In the genomic region with DNA sequence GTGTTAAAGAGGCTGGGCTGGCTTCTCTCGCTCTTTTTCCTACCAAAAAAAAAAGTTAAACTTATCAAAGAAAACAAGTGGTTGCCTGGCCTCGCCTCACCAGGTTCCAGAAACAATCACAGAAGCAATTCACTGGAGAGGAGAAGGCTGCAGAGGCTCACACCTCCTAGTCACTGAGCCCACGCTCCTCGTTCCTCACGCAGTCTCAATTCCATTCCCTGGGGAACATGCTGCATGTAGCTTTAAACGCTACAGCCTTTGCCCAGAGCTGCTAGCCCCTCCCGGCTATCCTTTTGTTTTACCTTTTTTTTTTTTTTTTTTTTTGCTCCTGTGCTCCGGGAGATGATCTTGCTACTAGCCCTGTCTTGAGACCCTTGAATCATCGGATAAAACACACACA, we compare ENCODE assay signal across 21 mouse cellular contexts. TPM values are rescaled to one million over a fixed set of nuclear protein-coding genes. Genes with fewer than 3 reads are reported as not detected.
DNase-seq lines count a peak whose midpoint lies in the region; ATAC-seq lines count a peak whose summit lies in the region.
"Had no signal": no experiment of that assay in that cellular context is flagged by ENCODE, and none has a peak within 500 bp of the region (broad histone marks: within the 10 kb centered on the region; RNA-seq: fewer than 3 reads in every experiment).

No protein-coding gene starts in this region.

- no peak for ATAC-seq in hindbrain, embryonic 12.5 days (ENCODE audit: low FRiP score)
- ATAC-seq in hindbrain, embryonic 14.5 days (ENCODE audit: low FRiP score), result no peak
- ATAC-seq in embryonic facial prominence, embryonic 14.5 days (ENCODE audit: low read depth), result no peak
- ATAC-seq in forebrain, embryonic 11.5 days (replicated peaks; ENCODE audit: low FRiP score), result no peak
- ATAC-seq: CD4-positive, CD25-positive, alpha-beta regulatory T cell, adult 4 months; forebrain, embryonic 14.5 days had no signal

- no peak overlapping the region for H3K4me3 ChIP-seq in hindbrain, embryonic 12.5 days
- H3K4me3 ChIP-seq in hindbrain, embryonic 14.5 days (replicated peaks; ENCODE audit: low read length), result no peak overlapping the region
- H3K4me3 ChIP-seq in embryonic facial prominence, embryonic 14.5 days (ENCODE audit: low read depth, low read length), result no peak overlapping the region
- H3K4me3 ChIP-seq in forebrain, embryonic 11.5 days (ENCODE audit: low read depth, low read length), result no peak overlapping the region

- H3K36me3 ChIP-seq in hindbrain, embryonic 12.5 days, result no peaks in the 10 kb centered on the region
- H3K36me3 ChIP-seq in hindbrain, embryonic 14.5 days (replicated peaks; ENCODE audit: control insufficient read depth, insufficient read depth), result no peaks in the 10 kb centered on the region
- H3K36me3 ChIP-seq in embryonic facial prominence, embryonic 14.5 days (ENCODE audit: control insufficient read depth, insufficient read depth, low read length), result no peaks in the 10 kb centered on the region
- H3K36me3 ChIP-seq in forebrain, embryonic 11.5 days (ENCODE audit: control insufficient read depth, insufficient read depth, low read length), result no peaks in the 10 kb centered on the region

- WGBS in hindbrain, embryonic 12.5 days, result 5% methylated on average over 9 of the region's 9 CpGs
- 7% methylated on average over 9 of the region's 9 CpGs for WGBS in hindbrain, embryonic 14.5 days
- WGBS in embryonic facial prominence, embryonic 14.5 days, result 4% methylated on average over 9 of the region's 9 CpGs
- 13% methylated on average over 9 of the region's 9 CpGs for WGBS in forebrain, embryonic 11.5 days

- H3K27ac ChIP-seq in hindbrain, embryonic 12.5 days, result no peak overlapping the region
- no peak overlapping the region for H3K27ac ChIP-seq in hindbrain, embryonic 14.5 days
- H3K27ac ChIP-seq in embryonic facial prominence, embryonic 14.5 days (replicated peaks; ENCODE audit: low read depth, low read length), result no peak overlapping the region
- H3K27ac ChIP-seq in forebrain, embryonic 11.5 days (ENCODE audit: low read depth, low read length), result no peak overlapping the region
- H3K27ac ChIP-seq: liver, embryonic 14.5 days had no signal

- H3K9ac ChIP-seq in hindbrain, embryonic 12.5 days, result no peak overlapping the region
- H3K9ac ChIP-seq in hindbrain, embryonic 14.5 days, result no peak overlapping the region
- no peak overlapping the region for H3K9ac ChIP-seq in embryonic facial prominence, embryonic 14.5 days (ENCODE audit: low read depth, low read length)
- no peak overlapping the region for H3K9ac ChIP-seq in forebrain, embryonic 11.5 days (ENCODE audit: low read length)
- H3K9ac ChIP-seq: liver, embryonic 14.5 days had no signal

- no peaks in the 10 kb centered on the region for H3K27me3 ChIP-seq in hindbrain, embryonic 12.5 days
- no peaks in the 10 kb centered on the region for H3K27me3 ChIP-seq in hindbrain, embryonic 14.5 days (ENCODE audit: control insufficient read depth, insufficient read depth, low read length)
- H3K27me3 ChIP-seq in embryonic facial prominence, embryonic 14.5 days (replicated peaks; ENCODE audit: control insufficient read depth, insufficient read depth, low read length), result no peaks in the 10 kb centered on the region
- no peaks in the 10 kb centered on the region for H3K27me3 ChIP-seq in forebrain, embryonic 11.5 days (ENCODE audit: control insufficient read depth, insufficient read depth, low read length)

- peak; percentile 54 for DNase-seq in embryo, embryonic 10 days (ENCODE audit: low spot score)
- no peak for DNase-seq in embryo, embryonic 9.5 days (ENCODE audit: extremely low spot score)
- DNase-seq in hindbrain, embryonic 14.5 days (ENCODE audit: low spot score), result no peak
- DNase-seq in ES-CJ7 (ENCODE audit: low read depth, low spot score), result peak; percentile 24
- peak; percentile 45 for DNase-seq in embryonic facial prominence, embryonic 14.5 days (ENCODE audit: low spot score)
- no peak for DNase-seq in urinary bladder, postnatal 4 days (ENCODE audit: low spot score in 2 of 2)
- no peak for DNase-seq in forebrain, embryonic 11.5 days (ENCODE audit: low spot score)
- DNase-seq: adrenal gland, adult 2 months; cerebellum, postnatal 25 days; heart, adult 18-20 months; heart, postnatal 36 days; layer of hippocampus, postnatal 36 days; left cerebral cortex, postnatal 4 days; lung, postnatal 10 days; retina, postnatal 1 day; right cerebral cortex, postnatal 4 days; thymus, postnatal 25 days had no signal

- H3K9me3 ChIP-seq in hindbrain, embryonic 12.5 days (replicated peaks), result no peaks in the 10 kb centered on the region
- H3K9me3 ChIP-seq in hindbrain, embryonic 14.5 days (ENCODE audit: control insufficient read depth, low read length), result no peaks in the 10 kb centered on the region
- no peaks in the 10 kb centered on the region for H3K9me3 ChIP-seq in embryonic facial prominence, embryonic 14.5 days (ENCODE audit: control insufficient read depth, low read length)
- no peaks in the 10 kb centered on the region for H3K9me3 ChIP-seq in forebrain, embryonic 11.5 days (ENCODE audit: control insufficient read depth, low read length)

- H3K4me2 ChIP-seq in hindbrain, embryonic 12.5 days (replicated peaks), result peak overlapping the region; percentile 21; the same call in 1 of the 2 replicates
- no peak overlapping the region for H3K4me2 ChIP-seq in hindbrain, embryonic 14.5 days (replicated peaks)
- no peak overlapping the region for H3K4me2 ChIP-seq in embryonic facial prominence, embryonic 14.5 days (ENCODE audit: low read depth, low read length)
- H3K4me2 ChIP-seq in forebrain, embryonic 11.5 days (ENCODE audit: low read depth, low read length, severe bottlenecking), result no peak overlapping the region

- H3K4me1 ChIP-seq in hindbrain, embryonic 12.5 days, result peaks cover 4% of the 10 kb centered on the region; the same call in 1 of the 2 replicates
- no peaks in the 10 kb centered on the region; the same call in 1 of the 2 replicates for H3K4me1 ChIP-seq in hindbrain, embryonic 14.5 days (replicated peaks; ENCODE audit: control insufficient read depth, insufficient read depth, low read length)
- peaks cover 8% of the 10 kb centered on the region; the same call in 1 of the 2 replicates for H3K4me1 ChIP-seq in embryonic facial prominence, embryonic 14.5 days (ENCODE audit: control insufficient read depth, insufficient read depth, low read length)
- peaks cover 2% of the 10 kb centered on the region; the same call in 1 of the 2 replicates for H3K4me1 ChIP-seq in forebrain, embryonic 11.5 days (replicated peaks; ENCODE audit: control insufficient read depth, insufficient read depth, low read length)

RNA-seq across cellular contexts. Expression of gene Tmem132d, which starts 31.6 kb away (rescaled TPM):
- polyA plus RNA-seq in hindbrain, embryonic 12.5 days (2016; fragmentation: Nextera tagmentation; extraction: Ambion mirVana), result 0.96 and 2.4 TPM in 2 replicates
- 4.5 and 5.7 TPM in 2 replicates for polyA plus RNA-seq in hindbrain, embryonic 14.5 days (2014; fragmentation: Nextera tagmentation; extraction: Ambion mirVana)
- 0.66 and 0.90 TPM in 2 replicates for polyA plus RNA-seq in embryonic facial prominence, embryonic 14.5 days (2014; fragmentation: Nextera tagmentation; extraction: Ambion mirVana)
- 0.56 and 1.1 TPM in 2 replicates for polyA plus RNA-seq in forebrain, embryonic 11.5 days (2014; fragmentation: Nextera tagmentation; extraction: Ambion mirVana)
- polyA plus RNA-seq: CD4-positive, CD25-positive, alpha-beta regulatory T cell, adult 4 months had no signal

Comparison
In these comparisons a context has a peak if more than half of its experiments do, and no peak if none do; other contexts are left out.
1. DNase-seq: peak in embryo, embryonic 10 days (single experiment), ES-CJ7 (single experiment) and embryonic facial prominence, embryonic 14.5 days (single experiment); none in embryo, embryonic 9.5 days (single experiment), hindbrain, embryonic 14.5 days (single experiment), urinary bladder, postnatal 4 days (0 of 2) and forebrain, embryonic 11.5 days (single experiment).